Mouse (Mus musculus) macrophage (primary cell): Measurements from ENCODE around the gene Apex1. TPM values are rescaled to one million over a fixed set of nuclear protein-coding genes. Genes with fewer than 3 reads are reported as not detected.
"Not testable (repeated sequence)": the region's sequence is repeated elsewhere in the genome, so short reads cannot be mapped to it uniquely, and the experiment has no call there.

Experiments
- H3K27ac ChIP-seq: fragments of 350-480 bp; formaldehyde crosslinking; 2 replicates; pipeline ENCODE4 v1.9.0; 2021
- H3K36me3 ChIP-seq: fragments of 350-480 bp; formaldehyde crosslinking; 2 replicates; pipeline ENCODE4 v1.9.0; 2021; ENCODE audit errors: inconsistent target
- H3K4me3 ChIP-seq: fragments of 350-480 bp; formaldehyde crosslinking; 2 replicates; pipeline ENCODE4 v1.9.0; 2021; ENCODE audit errors: inconsistent target
- H3K79me2 ChIP-seq: fragments of 350-480 bp; formaldehyde crosslinking; 2 replicates; pipeline ENCODE4 v1.9.0; 2021; ENCODE audit errors: inconsistent target
- WGBS: methylation state at CpG from one replicate; pipeline ENCODE4 v1.1.7; 2026; ENCODE audit warnings: inconsistent platforms; ENCODE audit not compliant: missing documents; 5-methylcytosine and 5-hydroxymethylcytosine counted together
- polyA plus RNA-seq: library from polyadenylated mRNA; stranded (reverse); fragments of 250-400 nt; gene quantifications from 3 replicates; pipeline ENCODE4 v1.2.4, GENCODE M21; 2018; ENCODE audit warnings: inconsistent platforms
- total RNA-seq, 78 experiments: library from RNA; depleted of rRNA; stranded (reverse); fragments of 250-400 nt; gene quantifications; 1 replicate in 9 of 78; 2 replicates in 24 of 78; 3 replicates in 43 of 78; 4 replicates in 2 of 78; pipeline ENCODE4 v1.2.4; 2018; ENCODE audit warnings: inconsistent platforms in 56 of 78

The Apex1 gene
- 10 to 100 TPM in 1 of 26 experiments, 1 to 10 TPM in 25; 1.3 to 13.7 (median 4.0) TPM for total RNA-seq (2018; cell fraction: chromatin; rRNA removed)
- total RNA-seq (2018; cell fraction: cytosol; rRNA removed) = 10 to 100 TPM; 14.0 to 29.3 (median 21.1) TPM
- 10 to 100 TPM in 5 of 26 experiments, 1 to 10 TPM in 21; 3.2 to 20.0 (median 6.8) TPM for total RNA-seq (2018; cell fraction: nucleus; rRNA removed)
- polyA plus RNA-seq = 33.4 to 83.1 TPM (median 37.9 TPM) in 3 replicates

GRCm38 (mm10) chr14:50924281-50925064 lies at the start of gene Apex1, which contains the start of gene Osgep:
Gene Apex1, plus strand, starts transcription at chr14:50924968.
Gene Osgep, minus strand, starts transcription at chr14:50924893.
- peaks cover 32% of the 10 kb centered on the region for H3K36me3 ChIP-seq
- peak within 1 kb of the TSS; percentile 74 for H3K27ac ChIP-seq
- peaks cover 70% of the 10 kb centered on the region for H3K79me2 ChIP-seq
- H3K4me3 ChIP-seq = peak within 1 kb of the TSS; percentile 79
- under 1% methylated on average over 57 of the region's 57 CpGs for WGBS

GRCm38 (mm10) chr14:50875175-50875574 lies 49.6 kb upstream of the Apex1 start:
- H3K79me2 ChIP-seq = peaks cover 1% of the 10 kb centered on the region; the same call in 1 of the 2 replicates
- no peaks in the 10 kb centered on the region for H3K36me3 ChIP-seq
- no peak overlapping the region for H3K27ac ChIP-seq
- no peak overlapping the region for H3K4me3 ChIP-seq
- WGBS = 89% methylated on average over 3 of the region's 3 CpGs

DNA sequence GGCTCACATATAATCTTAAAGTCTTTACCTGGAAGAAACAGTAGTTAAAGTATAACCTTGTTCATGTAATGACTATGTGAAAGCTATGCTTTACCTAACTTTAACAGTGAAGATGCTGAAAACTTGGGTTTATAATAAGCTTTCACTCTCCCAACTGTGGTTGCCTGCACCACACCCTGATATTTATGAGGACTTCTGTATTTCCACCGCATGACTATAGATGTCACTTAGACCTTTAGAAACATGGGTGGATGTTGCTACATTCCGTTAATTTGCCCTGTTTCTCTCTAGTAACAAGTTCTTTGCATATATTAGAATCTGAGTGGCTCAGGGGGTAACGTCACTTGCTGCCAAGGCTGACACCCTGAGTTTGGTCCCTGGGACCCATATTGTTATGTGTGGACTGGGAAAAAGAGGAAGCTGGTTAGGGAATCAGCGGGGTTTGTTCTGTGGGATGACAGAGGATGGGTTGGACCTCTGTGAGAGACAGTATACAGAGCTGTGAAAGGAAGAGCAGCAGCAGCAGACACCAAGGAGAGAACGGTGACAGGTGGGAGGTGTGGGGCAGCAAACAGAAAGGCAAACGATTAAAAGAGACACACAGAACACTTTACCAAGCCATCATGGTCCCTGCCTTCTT lies 49.1 kb upstream of the Apex1 start:
- Histone ChIP-seq H3K4me3 (no peak overlapping the region), H3K79me2 (no peaks in the 10 kb centered on the region), H3K27ac (no peak overlapping the region), H3K36me3 (no peaks in the 10 kb centered on the region)
- WGBS = 60% methylated on average over 6 of the region's 6 CpGs

- WGBS = 86% methylated on average over 6 of the region's 6 CpGs
- H3K4me3 ChIP-seq = no peak overlapping the region
- H3K79me2 ChIP-seq = no peaks in the 10 kb centered on the region
- H3K27ac ChIP-seq = no peak overlapping the region
- H3K36me3 ChIP-seq = no peaks in the 10 kb centered on the region
Observed at GRCm38 (mm10) chr14:50876236-50876950, 48.4 kb upstream of the Apex1 start.

DNA sequence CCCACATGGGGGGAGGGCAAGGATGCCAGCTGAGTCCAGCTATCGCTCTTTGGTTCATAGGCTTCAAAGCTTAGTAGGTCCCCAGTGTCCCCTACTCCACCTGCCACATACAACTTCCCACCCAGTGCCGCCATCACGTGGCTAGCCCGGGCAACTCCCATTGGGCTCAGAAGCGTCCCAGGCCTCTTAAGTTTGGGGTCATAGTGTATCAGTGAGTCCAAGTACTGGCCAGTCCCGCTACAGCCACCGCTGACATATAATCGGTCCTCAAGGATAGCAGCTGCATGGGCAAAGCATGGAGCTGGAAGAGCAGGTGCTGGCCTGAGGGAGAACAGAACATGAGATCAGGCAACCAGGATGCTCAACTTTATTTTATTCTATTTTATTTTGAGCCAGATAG lies 33.1 kb upstream of the Apex1 start:
- 97% methylated on average over 8 of the region's 8 CpGs for WGBS
- H3K4me3 ChIP-seq = no peak overlapping the region
- H3K79me2 ChIP-seq = no peaks in the 10 kb centered on the region
- H3K36me3 ChIP-seq = no peaks in the 10 kb centered on the region
- no peak overlapping the region for H3K27ac ChIP-seq

DNA sequence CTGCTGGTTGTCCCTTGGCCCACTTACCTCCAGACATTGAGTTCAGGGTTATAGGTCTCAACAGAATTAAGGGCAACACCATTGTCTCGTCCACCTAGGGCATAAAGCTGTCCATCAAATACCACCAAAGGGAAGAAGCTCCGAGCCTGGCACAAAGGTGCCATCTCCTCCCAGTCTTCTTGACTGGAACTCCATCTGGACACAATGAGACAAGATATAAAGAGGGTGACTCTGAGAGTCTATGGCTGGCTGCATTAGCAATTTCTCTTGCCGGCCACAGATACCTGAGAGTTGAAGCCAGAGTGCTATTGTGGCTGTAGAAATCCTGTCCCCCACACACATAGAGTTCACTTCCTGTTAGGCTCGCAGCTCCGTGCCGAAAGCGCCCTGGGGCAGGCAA lies 32.7 kb upstream of the Apex1 start:
- Histone ChIP-seq H3K36me3 (no peaks in the 10 kb centered on the region), H3K27ac (no peak overlapping the region), H3K4me3 (no peak overlapping the region), H3K79me2 (no peaks in the 10 kb centered on the region)
- WGBS = 55% methylated on average over 5 of the region's 7 CpGs

DNA sequence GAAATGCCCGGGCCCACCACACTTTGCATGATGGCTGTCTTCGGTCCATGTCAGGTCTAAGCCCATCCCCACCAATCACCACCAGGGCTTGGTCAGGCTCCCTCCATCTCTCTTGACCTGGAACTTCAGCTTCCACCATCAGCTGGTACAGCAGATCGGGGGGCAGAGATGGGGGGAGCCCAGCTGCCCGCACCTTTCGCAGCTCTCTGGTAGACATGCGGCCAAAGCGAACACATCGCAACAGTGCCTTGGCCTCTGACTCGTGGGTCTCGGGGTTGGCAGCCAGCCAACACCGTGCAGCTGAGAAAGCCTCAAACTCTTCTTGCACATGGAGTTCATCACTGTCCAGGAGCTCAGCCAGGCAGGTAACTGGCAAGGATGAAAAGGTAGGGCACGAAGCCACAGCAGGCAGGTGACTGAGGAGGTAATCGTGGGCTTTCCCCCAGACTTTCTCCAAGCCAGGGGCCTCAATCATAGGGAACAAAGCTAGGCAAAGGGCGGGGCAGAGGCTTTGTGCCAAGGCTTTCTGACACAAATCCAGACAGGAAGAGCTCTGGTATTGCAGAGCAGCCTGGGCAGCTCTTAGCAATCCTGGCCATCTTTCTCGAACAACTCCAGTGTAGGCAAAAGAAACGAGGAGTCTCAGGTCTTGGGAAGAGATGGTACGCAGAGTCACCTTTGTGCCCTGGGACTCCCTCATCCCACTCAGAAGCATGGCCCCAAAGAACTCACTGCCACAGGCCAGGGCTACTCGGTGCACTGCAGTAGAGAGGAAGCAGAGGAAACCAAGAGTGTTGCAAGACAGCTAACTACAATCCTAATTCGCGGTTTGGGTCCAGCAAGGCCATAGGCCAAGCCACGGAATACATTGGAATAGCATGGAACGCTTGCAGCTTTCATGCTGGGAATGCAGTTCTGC lies 32.0 kb upstream of the Apex1 start:
- WGBS = 40% methylated on average over 21 of the region's 22 CpGs
- Histone ChIP-seq H3K36me3 (no peaks in the 10 kb centered on the region), H3K4me3 (no peak overlapping the region), H3K79me2 (no peaks in the 10 kb centered on the region), H3K27ac (no peak overlapping the region)

- no peak overlapping the region for H3K4me3 ChIP-seq
- no peaks in the 10 kb centered on the region for H3K79me2 ChIP-seq
- no peak overlapping the region for H3K27ac ChIP-seq
- no peaks in the 10 kb centered on the region for H3K36me3 ChIP-seq
Observed at GRCm38 (mm10) chr14:50895407-50895806, 29.4 kb upstream of the Apex1 start.

DNA sequence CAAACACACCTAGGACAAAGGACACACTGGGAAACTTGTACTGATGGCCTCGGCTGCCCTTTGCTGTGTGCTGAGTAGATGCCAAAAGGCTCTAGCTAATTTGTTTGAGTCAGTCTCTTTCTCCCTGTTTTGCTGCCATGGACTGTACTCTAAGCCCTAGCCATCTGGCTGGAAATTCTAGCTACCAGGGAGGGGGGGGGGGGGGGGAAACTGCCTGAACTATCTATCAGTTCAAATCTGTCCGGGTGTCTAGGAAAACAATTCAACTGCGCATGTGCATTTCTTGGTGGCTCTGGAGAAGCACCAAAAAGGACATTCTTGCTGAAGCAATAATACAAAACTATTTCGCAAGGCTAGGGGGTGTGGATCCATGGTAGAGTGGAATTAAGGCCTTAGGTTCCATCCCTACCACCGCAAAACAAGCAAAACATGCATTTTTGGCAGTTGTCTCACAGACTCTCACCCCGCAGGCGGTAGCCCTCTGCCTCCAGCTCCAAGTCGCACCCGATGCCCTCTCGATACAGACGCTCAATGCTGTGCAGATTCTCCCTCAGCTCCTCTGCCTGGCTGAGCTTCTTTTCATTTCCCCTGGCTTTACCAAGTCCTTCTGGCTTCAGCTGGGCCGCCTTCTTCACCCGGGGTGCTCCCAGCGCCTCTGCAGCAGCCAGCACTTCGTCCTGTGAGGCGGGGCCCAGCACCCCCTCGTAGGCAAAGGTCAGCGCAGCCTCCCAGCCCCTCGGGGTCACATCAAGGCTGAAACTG lies 28.6 kb upstream of the Apex1 start:
- Histone ChIP-seq H3K79me2 (no peaks in the 10 kb centered on the region), H3K27ac (peak overlapping the region; percentile 54), H3K4me3 (no peak overlapping the region), H3K36me3 (no peaks in the 10 kb centered on the region)
- 29% methylated on average over 19 of the region's 19 CpGs for WGBS

GRCm38 (mm10) chr14:50896747-50897373 lies 27.9 kb upstream of the Apex1 start:
- Histone ChIP-seq H3K27ac (peak overlapping the region; percentile 54), H3K79me2 (no peaks in the 10 kb centered on the region), H3K36me3 (no peaks in the 10 kb centered on the region), H3K4me3 (no peak overlapping the region)
- 67% methylated on average over 22 of the region's 23 CpGs for WGBS

DNA sequence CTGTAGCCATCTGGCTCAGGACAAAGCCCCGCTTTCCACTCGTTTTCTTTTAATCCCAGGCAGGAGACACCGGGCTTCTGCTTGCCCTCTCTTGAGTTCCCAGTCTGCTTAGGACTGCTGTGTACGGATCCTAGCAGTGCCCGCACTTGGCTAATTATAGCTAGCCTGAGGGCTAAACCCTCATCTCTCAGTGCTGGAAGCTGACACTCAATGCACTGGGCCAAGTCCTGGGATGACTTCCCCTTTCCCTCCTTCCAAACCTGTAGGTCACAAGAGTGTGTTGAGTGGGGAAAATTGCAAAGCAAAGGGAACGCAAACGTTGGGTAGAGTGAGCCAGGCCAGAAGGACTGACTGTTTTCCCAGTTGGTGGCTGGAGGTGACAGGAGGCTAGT lies 27.4 kb upstream of the Apex1 start, which contains the start of gene Klhl33:
Gene Klhl33, minus strand, starts transcription at position 134 of the 392 bp plus-strand sequence.
- H3K79me2 ChIP-seq = no peaks in the 10 kb centered on the region
- no peak within 1 kb of the TSS for H3K4me3 ChIP-seq
- H3K36me3 ChIP-seq = no peaks in the 10 kb centered on the region
- H3K27ac ChIP-seq = peak within 1 kb of the TSS; percentile 54
- WGBS = 63% methylated on average over 7 of the region's 7 CpGs

GRCm38 (mm10) chr14:50897992-50898391 lies 26.8 kb upstream of the Apex1 start:
- H3K79me2 ChIP-seq, H3K36me3 ChIP-seq, H3K4me3 ChIP-seq: not testable (repeated sequence)
- WGBS = 13% methylated on average over 2 of the region's 2 CpGs
- peak overlapping the region; percentile 54 for H3K27ac ChIP-seq
